In the genomic region with DNA sequence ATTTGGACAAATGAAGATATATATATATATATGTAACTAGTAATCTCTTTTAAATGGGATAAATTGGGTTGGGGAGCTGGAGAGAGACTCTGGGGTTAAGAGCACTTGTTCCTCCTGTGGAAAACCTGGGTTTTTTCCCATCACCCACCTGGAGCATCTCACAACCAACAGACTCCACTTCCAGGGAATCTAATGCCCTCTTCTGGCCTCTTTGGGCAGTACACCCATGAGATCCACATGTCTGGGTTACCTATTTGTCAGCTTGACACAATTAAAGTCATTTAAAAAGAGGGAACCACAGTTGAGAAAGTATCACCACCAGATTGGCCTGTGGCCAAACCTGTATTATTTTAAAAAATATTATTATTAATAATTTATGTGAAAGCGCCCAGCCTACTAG, we compare ENCODE assay signal across 21 mouse cellular contexts. TPM values are rescaled to one million over a fixed set of nuclear protein-coding genes. Genes with fewer than 3 reads are reported as not detected.
DNase-seq lines count a peak whose midpoint lies in the region; ATAC-seq and TF ChIP-seq lines count a peak whose summit lies in the region.
"Had no signal": no experiment of that assay in that cellular context is flagged by ENCODE, and none has a peak within 500 bp of the region (broad histone marks: within the 10 kb centered on the region; RNA-seq: fewer than 3 reads in every experiment).

No protein-coding gene starts in this region.

- WGBS in liver, adult 2 months = 98% methylated on average over 1 of the region's 1 CpGs
- 94% methylated on average over 1 of the region's 1 CpGs for WGBS in liver, embryonic 12.5 days (ENCODE audit: insufficient replicate concordance)
- WGBS in liver, postnatal 0 days (ENCODE audit: insufficient replicate concordance) = 93% methylated on average over 1 of the region's 1 CpGs

- no peak for ATAC-seq in CD4-positive, CD25-positive, alpha-beta regulatory T cell, adult 4 months
- ATAC-seq in liver, embryonic 12.5 days = no peak
- no peak for ATAC-seq in liver, postnatal 0 days
- ATAC-seq: hindbrain, postnatal 0 days had no signal

- H3K4me3 ChIP-seq in liver, adult 2 months (ENCODE audit: insufficient read depth, low read depth, low read length) = no peak overlapping the region
- H3K4me3 ChIP-seq in liver, embryonic 12.5 days = no peak overlapping the region
- H3K4me3 ChIP-seq in MEL (ENCODE audit: control insufficient read depth in 1 of 2, insufficient read depth in 1 of 2, low read depth in 2 of 2, low read length in 2 of 2) = no peak overlapping the region
- H3K4me3 ChIP-seq in liver, postnatal 0 days (ENCODE audit: low read depth, low read length) = no peak overlapping the region
- H3K4me3 ChIP-seq: embryonic facial prominence, embryonic 12.5 days; lung, embryonic 15.5 days; neural tube, embryonic 15.5 days had no signal

- TF ChIP-seq RAD21 in MEL (IDR thresholded peaks at IDR 0.05; ENCODE audit: low read depth, low read length) = no peak

- DNase-seq in CD4-positive, CD25-positive, alpha-beta regulatory T cell, adult 2 months (ENCODE audit: low read depth, low spot score) = peak; percentile 28
- DNase-seq in liver, adult 2 months (ENCODE audit: extremely low read depth, low read depth, low spot score) = peak; percentile 24
- DNase-seq in MEL (ENCODE audit: low read depth, low spot score) = peak; percentile 51
- DNase-seq in liver, postnatal 0 days = no peak
- no peak for DNase-seq in right cerebral cortex, adult 2 months (ENCODE audit: low spot score in 2 of 2)
- DNase-seq in retina, postnatal 1 day = no peak
- DNase-seq: adrenal gland, postnatal 25 days; cerebellum, postnatal 36 days; heart, postnatal 14 days; right cerebral cortex, adult 18-20 months; thymus, adult 18-20 months had no signal

- no peak overlapping the region for H3K4me2 ChIP-seq in liver, embryonic 12.5 days
- no peak overlapping the region for H3K4me2 ChIP-seq in liver, postnatal 0 days (ENCODE audit: low read depth, low read length)
- H3K4me2 ChIP-seq: embryonic facial prominence, embryonic 12.5 days; lung, embryonic 15.5 days; neural tube, embryonic 15.5 days had no signal

- no peak for TF ChIP-seq EP300 in MEL (IDR thresholded peaks at IDR 0.05; ENCODE audit: low read depth in 1 of 2, low read length in 2 of 2)
- TF ChIP-seq EP300 in liver, postnatal 0 days (IDR thresholded peaks at IDR 0.05; ENCODE audit: low read depth) = no peak

- no peak overlapping the region for H3K9ac ChIP-seq in liver, adult 2 months (ENCODE audit: low read depth, low read length)
- H3K9ac ChIP-seq in liver, embryonic 12.5 days = no peak overlapping the region
- no peak overlapping the region for H3K9ac ChIP-seq in MEL (ENCODE audit: control insufficient read depth, low read depth, low read length, poor library complexity, severe bottlenecking)
- H3K9ac ChIP-seq in liver, postnatal 0 days (replicated peaks) = no peak overlapping the region
- H3K9ac ChIP-seq: embryonic facial prominence, embryonic 12.5 days; lung, embryonic 15.5 days; neural tube, embryonic 15.5 days had no signal

- TF ChIP-seq POLR2A in liver, adult 2 months (IDR thresholded peaks at IDR 0.05; ENCODE audit: extremely low read depth, insufficient read depth, low read length) = no peak
- no peak for TF ChIP-seq POLR2A in MEL (IDR thresholded peaks at IDR 0.05; ENCODE audit: control insufficient read depth in 1 of 2, insufficient read depth in 1 of 2, low read depth in 1 of 2, low read length in 2 of 2, poor library complexity in 1 of 2)

- no peaks in the 10 kb centered on the region for H3K27me3 ChIP-seq in liver, adult 2 months (ENCODE audit: control insufficient read depth, insufficient read depth, low read length)
- no peaks in the 10 kb centered on the region for H3K27me3 ChIP-seq in liver, embryonic 12.5 days (replicated peaks)
- no peaks in the 10 kb centered on the region for H3K27me3 ChIP-seq in MEL (ENCODE audit: control insufficient read depth in 1 of 2, insufficient read depth in 2 of 2, low read length in 2 of 2)
- H3K27me3 ChIP-seq in liver, postnatal 0 days (ENCODE audit: insufficient read depth, low read length) = no peaks in the 10 kb centered on the region
- H3K27me3 ChIP-seq: embryonic facial prominence, embryonic 12.5 days; lung, embryonic 15.5 days; neural tube, embryonic 15.5 days had no signal

- no peaks in the 10 kb centered on the region for H3K4me1 ChIP-seq in liver, adult 2 months (ENCODE audit: control insufficient read depth, insufficient read depth, low read length)
- H3K4me1 ChIP-seq in liver, embryonic 12.5 days = peaks cover 21% of the 10 kb centered on the region
- peaks cover 0 to 6% of the 10 kb centered on the region in 2 experiments; a peak in 2 of 4 replicates for H3K4me1 ChIP-seq in MEL (ENCODE audit: control insufficient read depth in 1 of 2, insufficient read depth in 2 of 2, low read length in 2 of 2)
- no peaks in the 10 kb centered on the region; the same call in 1 of the 2 replicates for H3K4me1 ChIP-seq in liver, postnatal 0 days (ENCODE audit: insufficient read depth)
- H3K4me1 ChIP-seq: embryonic facial prominence, embryonic 12.5 days; lung, embryonic 15.5 days; neural tube, embryonic 15.5 days had no signal

- no peaks in the 10 kb centered on the region for H3K9me3 ChIP-seq in liver, embryonic 12.5 days (replicated peaks)
- H3K9me3 ChIP-seq in MEL (replicated peaks; ENCODE audit: insufficient read depth, low read length) = no peaks in the 10 kb centered on the region
- no peaks in the 10 kb centered on the region for H3K9me3 ChIP-seq in liver, postnatal 0 days (ENCODE audit: low read length)
- H3K9me3 ChIP-seq: embryonic facial prominence, embryonic 12.5 days; lung, embryonic 15.5 days; neural tube, embryonic 15.5 days had no signal

- H3K36me3 ChIP-seq in liver, adult 2 months (ENCODE audit: control insufficient read depth, insufficient read depth, low read length) = no peaks in the 10 kb centered on the region
- H3K36me3 ChIP-seq in liver, embryonic 12.5 days = 0 out of 2 replicates have a peak, but pooled peaks cover 10% of the 10 kb centered on the region
- H3K36me3 ChIP-seq in MEL (ENCODE audit: control insufficient read depth in 1 of 2, insufficient read depth in 2 of 2, low read length in 2 of 2) = peaks cover 0 to 9% of the 10 kb centered on the region in 2 experiments; a peak in 2 of 4 replicates
- peaks cover 3% of the 10 kb centered on the region; the same call in 1 of the 2 replicates for H3K36me3 ChIP-seq in liver, postnatal 0 days (replicated peaks; ENCODE audit: insufficient read depth, low read length)
- H3K36me3 ChIP-seq: lung, embryonic 15.5 days; neural tube, embryonic 15.5 days had no signal

- peak; percentile 9; the same call in 1 of the 2 replicates for TF ChIP-seq CTCF in liver, adult 2 months (IDR thresholded peaks at IDR 0.05; ENCODE audit: low read depth, low read length)
- TF ChIP-seq CTCF in MEL (IDR thresholded peaks at IDR 0.05 in 2 of 3, conservative IDR thresholded peaks at IDR 0.05 in 1 of 3; ENCODE audit: control insufficient read depth in 1 of 3, insufficient read depth in 1 of 3, low read depth in 2 of 3, low read length in 3 of 3, poor library complexity in 1 of 3, severe bottlenecking in 1 of 3) = peak; percentile 22 to 48 (median 33); a peak in 5 of 6 replicates
- TF ChIP-seq CTCF in liver, postnatal 0 days (IDR thresholded peaks at IDR 0.05; ENCODE audit: low read depth) = peak; percentile 44

- H3K79me2 ChIP-seq in liver, adult 2 months (ENCODE audit: control insufficient read depth, insufficient read depth, low read length) = no peaks in the 10 kb centered on the region; the same call in 1 of the 2 replicates
- no peaks in the 10 kb centered on the region for H3K79me2 ChIP-seq in MEL (ENCODE audit: control insufficient read depth, insufficient read depth, low read length, poor library complexity)

- no peak overlapping the region for H3K27ac ChIP-seq in liver, adult 2 months (replicated peaks; ENCODE audit: insufficient read depth, low read depth, low read length)
- no peak overlapping the region for H3K27ac ChIP-seq in liver, embryonic 12.5 days
- H3K27ac ChIP-seq in MEL (ENCODE audit: control insufficient read depth, low read depth, low read length) = no peak overlapping the region
- no peak overlapping the region for H3K27ac ChIP-seq in liver, postnatal 0 days (ENCODE audit: low read depth)
- H3K27ac ChIP-seq: embryonic facial prominence, embryonic 12.5 days; hindbrain, postnatal 0 days; lung, embryonic 15.5 days; neural tube, embryonic 15.5 days had no signal

TF ChIP-seq in MEL, 35 proteins besides CTCF, POLR2A, EP300 and RAD21:
- TF ChIP-seq TCF12 (IDR thresholded peaks at IDR 0.05; ENCODE audit: low read depth, low read length) (no peak), SMC3 (IDR thresholded peaks at IDR 0.05; ENCODE audit: low read depth, low read length) (0 out of 2 replicates have a peak, but pooled peaks have one; percentile 2)

RNA-seq across cellular contexts. Expression of gene Vsx2, which starts 52.9 kb away (rescaled TPM):
- polyA plus RNA-seq in CD4-positive, CD25-positive, alpha-beta regulatory T cell, adult 4 months (2017; shearing (Covaris generic)) = not detected
- not detected in 2 replicates for total RNA-seq in liver, adult 2 months (2014; rRNA removed)
- polyA plus RNA-seq in liver, adult 2 months (2012; rRNA removed) = not detected in 2 replicates
- polyA plus RNA-seq in liver, embryonic 12.5 days (2016; fragmentation: Nextera tagmentation; extraction: Ambion mirVana) = not detected in 2 replicates
- total RNA-seq in MEL (2012; rRNA removed) = not detected in 2 replicates
- not detected for polyA plus RNA-seq in MEL (2012; ENCODE audit: insufficient read depth in 1 of 2, insufficient read length in 2 of 2, low read depth in 1 of 2, low replicate concordance in 2 of 2, missing spikeins in 1 of 2)
- not detected in 2 replicates for polyA plus RNA-seq in liver, postnatal 0 days (2015; fragmentation: Nextera tagmentation; extraction: Ambion mirVana)
- total RNA-seq: adrenal gland, postnatal 25 days; heart, adult 8-10 months; megakaryocyte-erythroid progenitor cell, adult 5-6 weeks had no signal
- polyA plus RNA-seq: forebrain, embryonic 11.5 days; kidney, embryonic 16.5 days; lung, embryonic 15.5 days had no signal

Comparison
In these comparisons a context has a peak if more than half of its experiments do, and no peak if none do; other contexts are left out.
1. DNase-seq: peak in CD4-positive, CD25-positive, alpha-beta regulatory T cell, adult 2 months (single experiment), liver, adult 2 months (single experiment) and MEL (single experiment); none in liver, postnatal 0 days (single experiment), right cerebral cortex, adult 2 months (0 of 2) and retina, postnatal 1 day (single experiment).
2. Peak in every context shown above with its lines, with median percentiles within 50 percentile points of each other: CTCF ChIP-seq.